Mouse (Mus musculus): Measurements from ENCODE around the gene Sfrp2.

Gene Sfrp2

GRCm38 (mm10) chr3:83765871-83766725 is at the start of gene Sfrp2:
Sfrp2 (plus strand) TSS chr3:83766321.
- DNase-seq, result peak; percentile 68

DNA sequence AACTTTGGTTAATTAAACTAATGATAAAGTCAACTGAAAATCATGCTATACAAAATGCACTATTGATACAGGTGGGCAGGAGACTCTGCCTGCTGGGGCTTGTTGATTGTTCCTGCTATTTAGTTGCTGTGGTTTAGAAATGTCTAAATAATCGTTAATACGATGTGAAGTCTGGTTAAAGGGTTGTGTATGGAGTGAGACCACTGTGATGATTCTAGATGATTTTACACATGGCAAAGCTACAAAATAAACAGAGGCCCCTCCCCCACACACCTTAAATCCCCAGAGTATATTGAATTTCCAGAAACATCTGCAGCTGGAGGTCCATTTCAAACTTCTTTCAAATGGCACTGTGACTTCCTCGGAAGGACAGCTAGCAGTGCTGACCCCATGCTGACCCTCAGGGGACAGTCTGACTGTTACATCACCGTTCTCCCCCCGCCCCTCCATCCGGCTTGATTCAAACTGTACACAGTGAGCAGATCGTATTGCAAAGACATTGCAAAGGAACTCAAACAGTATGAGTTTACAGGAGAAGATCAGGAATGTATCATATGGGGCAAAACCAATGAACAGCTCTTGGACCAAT is 48.4 kb upstream of the Sfrp2 start:
- DNase-seq, result no peak

DNA sequence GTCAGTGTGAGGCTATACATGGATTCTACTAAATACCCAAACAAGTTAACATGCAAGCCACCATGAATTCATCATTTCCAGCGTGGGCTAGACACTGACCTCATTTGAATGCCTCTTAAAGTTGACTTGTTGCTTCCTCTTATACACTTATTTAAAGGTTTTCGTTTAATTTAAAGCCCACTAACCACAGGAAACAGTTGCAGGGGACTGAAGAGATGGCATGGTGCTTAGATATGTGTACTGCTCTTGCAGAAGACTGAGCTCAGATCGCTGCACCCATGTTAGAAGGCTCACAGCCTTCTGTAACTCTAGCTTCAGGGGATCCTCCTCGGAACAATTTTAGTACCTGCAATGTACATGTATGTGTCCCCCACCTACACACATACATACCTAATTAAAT is 47.5 kb upstream of the Sfrp2 start:
- no peak for DNase-seq

- no peak for DNase-seq
Observed at GRCm38 (mm10) chr3:83728223-83728622, 37.9 kb upstream of the Sfrp2 start.

GRCm38 (mm10) chr3:83728675-83729390 is 37.3 kb upstream of the Sfrp2 start:
- DNase-seq, result no peak

DNA sequence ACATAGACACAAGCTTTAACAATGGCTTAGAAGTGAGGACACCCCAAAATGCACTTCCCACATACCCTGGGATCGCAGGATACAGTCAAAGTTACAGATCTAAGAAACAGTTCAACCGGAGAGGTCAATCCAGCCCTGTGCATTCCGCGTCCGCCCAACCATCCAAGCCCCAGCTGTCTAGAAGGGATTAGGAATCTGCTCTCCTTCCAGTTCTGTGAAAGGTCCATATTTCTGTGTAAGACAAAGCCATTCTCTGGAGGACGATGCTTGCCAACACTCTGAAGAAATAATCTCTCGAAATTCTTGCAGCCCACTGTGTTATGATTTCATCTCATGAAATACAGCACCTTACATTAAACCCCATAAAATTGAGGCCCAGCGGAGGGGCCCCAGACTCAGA is 32.1 kb upstream of the Sfrp2 start:
- no peak for DNase-seq

DNA sequence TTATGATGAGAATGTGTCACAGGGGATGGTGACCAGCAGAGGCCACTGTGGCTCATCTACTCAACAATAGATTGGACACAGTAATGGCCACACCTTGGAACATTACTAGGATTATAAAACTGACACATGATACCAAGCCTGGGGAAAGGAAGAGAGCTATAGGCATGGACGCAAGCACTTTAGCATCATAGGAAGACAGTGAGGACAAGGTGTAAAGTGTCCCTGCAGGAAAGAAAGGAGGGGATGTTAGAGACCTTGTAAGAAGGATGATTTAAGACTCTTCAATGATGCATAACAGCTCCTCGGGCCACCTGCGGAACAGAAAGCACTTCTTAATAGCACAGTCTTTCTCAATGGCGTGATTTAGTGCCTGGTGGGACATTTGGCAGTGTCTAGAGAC is 29.1 kb upstream of the Sfrp2 start:
- no peak for DNase-seq

GRCm38 (mm10) chr3:83740246-83740645 is 25.9 kb upstream of the Sfrp2 start:
- no peak for DNase-seq

GRCm38 (mm10) chr3:83747276-83747675 is 18.8 kb upstream of the Sfrp2 start:
- DNase-seq, result no peak

- no peak for DNase-seq
Observed at GRCm38 (mm10) chr3:83747895-83748294, 18.2 kb upstream of the Sfrp2 start.

DNA sequence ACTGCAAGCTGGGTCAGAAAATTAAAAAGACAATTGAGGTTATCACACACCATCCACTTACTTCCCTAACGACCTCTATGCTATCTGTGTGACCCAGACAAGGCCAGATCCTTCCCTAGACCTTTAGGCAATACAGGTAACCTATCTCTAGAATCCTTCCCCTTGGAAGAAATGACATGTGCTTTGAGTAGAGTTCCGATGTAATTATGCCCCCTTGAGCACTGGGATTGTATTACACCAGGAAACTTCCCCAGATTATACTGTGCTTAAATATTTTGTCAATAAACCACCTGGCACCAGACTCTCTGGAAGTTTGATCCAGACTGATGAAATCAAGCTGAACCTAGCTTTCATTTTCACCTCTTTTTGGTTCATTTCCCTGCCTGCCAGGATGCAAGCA is 14.5 kb upstream of the Sfrp2 start:
- no peak for DNase-seq

- no peak for DNase-seq
Observed at GRCm38 (mm10) chr3:83752196-83752595, 13.9 kb upstream of the Sfrp2 start.

- no peak for DNase-seq
Observed at GRCm38 (mm10) chr3:83755043-83755635, 11.0 kb upstream of the Sfrp2 start.

- no peak for DNase-seq
Observed at GRCm38 (mm10) chr3:83755666-83756065, 10.5 kb upstream of the Sfrp2 start.

GRCm38 (mm10) chr3:83762361-83762760 is 3.8 kb upstream of the Sfrp2 start:
- DNase-seq, result peak; percentile 33

DNA sequence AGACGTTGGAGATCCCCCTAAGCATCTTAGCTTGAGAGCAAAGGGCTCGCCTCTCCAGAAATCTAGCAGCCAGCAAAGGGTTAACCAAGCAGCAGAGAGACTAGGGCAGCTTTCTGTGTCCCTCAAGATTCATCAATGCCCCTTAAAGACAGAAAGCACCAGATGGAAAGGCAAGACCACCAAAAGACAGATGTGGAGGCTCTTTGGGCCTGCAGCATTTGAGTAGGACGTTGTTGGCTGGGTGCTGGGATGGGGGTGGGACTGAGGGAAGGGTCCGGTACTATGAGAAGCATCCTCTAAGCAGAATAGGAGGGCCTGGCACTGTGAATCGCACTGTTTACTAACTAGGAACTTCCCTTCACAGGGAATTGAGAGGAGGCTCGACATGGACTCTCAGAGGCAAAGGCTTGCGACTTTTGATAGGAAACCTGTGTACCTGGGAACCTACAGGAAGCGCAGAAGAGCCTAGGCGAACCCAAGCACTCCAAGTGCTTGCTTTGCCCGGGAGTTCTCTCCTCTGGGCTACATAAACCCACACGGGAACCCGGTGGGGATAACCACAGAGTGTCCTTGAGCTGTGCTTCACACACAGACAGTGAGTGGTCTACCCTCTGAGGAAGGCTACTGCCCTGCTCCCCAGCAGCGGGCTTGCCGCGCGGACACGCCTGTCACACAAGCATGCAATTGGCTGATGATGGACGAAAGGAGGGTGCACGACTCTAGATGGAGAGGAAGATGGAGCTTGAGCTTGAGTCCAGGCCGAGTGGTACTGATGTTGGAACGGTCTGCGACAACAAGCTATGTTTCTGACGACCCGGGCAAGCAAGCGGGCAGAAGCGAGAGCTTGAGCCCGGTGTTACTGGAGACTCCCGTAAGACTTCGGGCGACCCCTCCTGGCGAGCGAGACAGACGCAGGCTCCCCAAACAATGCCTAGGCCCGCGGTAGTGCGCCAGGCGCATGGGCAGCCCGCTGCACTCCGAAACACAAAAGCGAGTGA is 2.3 kb upstream of the Sfrp2 start:
- DNase-seq, result peak; percentile 89

GRCm38 (mm10) chr3:83766726-83767070 is 577 bp downstream of the Sfrp2 start:
- no peak for DNase-seq

DNA sequence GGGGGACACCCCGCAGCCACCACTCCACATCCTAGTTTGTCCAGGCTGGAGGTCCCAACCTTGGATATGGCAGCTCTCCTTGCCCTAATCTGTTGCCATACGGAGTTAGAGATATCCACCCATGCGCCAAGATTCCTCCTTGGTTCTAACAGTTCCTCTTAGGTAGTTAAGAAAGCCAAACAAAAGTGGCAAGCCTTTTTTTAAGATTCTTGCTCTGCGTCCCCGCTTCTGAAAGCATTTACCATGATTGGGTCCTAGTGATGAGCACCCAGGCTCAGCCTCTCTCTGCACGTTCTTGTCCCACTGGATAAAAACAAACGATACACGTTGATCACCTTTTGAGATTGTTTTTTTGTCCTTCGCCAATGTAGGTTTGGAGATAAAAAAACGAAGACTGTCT is 1.0 kb downstream of the Sfrp2 start:
- DNase-seq, result no peak

- no peak for DNase-seq
Observed at GRCm38 (mm10) chr3:83768293-83769035, 2.3 kb downstream of the Sfrp2 start.

GRCm38 (mm10) chr3:83769036-83769410 is 2.9 kb downstream of the Sfrp2 start:
- no peak for DNase-seq

DNA sequence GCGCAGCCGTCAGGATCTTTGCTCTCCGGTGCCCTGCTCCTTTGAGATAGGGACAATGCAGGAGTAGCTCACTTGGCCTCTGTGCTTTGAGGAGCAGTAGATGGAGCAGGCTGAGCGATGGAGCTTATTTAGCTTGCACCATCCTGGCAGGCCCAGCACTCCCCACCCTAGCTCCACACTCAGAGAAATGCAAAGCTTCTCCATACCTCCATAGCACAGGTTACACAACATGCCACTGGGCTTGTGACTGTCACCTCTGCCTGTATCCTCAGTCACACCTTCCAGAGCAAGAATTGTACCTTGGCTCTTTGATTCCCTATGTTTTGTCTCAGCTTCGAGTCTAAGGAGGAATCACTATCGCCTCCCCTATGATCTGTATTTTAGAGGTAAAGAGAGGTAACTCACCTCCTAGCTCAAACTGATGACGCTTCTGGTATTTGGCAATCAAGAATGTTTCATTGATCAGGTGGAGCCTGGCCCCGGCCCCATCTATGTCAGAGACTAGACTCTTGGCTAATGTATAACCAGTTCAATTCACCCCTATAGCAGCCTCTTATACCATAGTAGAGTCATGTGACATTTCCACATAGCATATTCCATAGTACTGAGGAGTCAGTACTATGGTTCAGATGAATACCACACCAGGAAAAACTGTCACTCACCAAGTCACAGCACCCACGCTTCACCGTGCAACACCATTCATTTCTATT is 5.2 kb downstream of the Sfrp2 start:
- DNase-seq, result no peak
